Comparison of ENCODE assay signal across 9 mouse cellular contexts in the genomic region with DNA sequence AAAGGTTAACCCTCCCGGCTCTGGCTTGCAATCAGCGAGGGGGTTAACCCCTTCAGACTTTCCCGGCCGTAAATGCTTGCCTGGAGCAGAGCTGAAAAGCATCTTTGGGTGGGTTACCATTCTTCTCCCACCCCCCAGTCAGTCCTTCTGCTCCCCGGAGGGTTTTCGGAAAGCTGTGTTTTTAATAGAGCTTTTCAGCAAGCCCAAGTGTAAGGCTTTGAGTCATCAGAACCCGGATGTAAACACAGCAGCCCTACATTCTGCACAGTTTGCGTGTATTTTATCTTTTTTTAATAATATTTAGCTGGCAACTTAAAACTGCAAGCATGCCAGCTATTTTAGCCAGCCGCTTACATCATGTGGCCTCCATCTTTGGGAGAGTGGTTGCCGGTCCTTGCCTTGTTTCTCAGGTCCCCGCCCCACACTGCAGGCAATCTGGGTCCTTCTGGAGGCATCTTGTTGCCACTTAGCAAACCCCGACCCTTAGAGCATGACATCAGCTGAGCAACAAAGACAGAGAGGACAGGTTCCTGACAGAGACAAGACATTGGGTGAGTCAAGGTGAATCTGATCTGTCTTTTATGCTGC. TPM values are rescaled to one million over a fixed set of nuclear protein-coding genes. Genes with fewer than 3 reads are reported as not detected.
DNase-seq lines count a peak whose midpoint lies in the region; ATAC-seq and TF ChIP-seq lines count a peak whose summit lies in the region.
"Had no signal": no experiment of that assay in that cellular context is flagged by ENCODE, and none has a peak within 500 bp of the region (broad histone marks: within the 10 kb centered on the region; RNA-seq: fewer than 3 reads in every experiment).

No protein-coding gene starts in this region.

- H3K27ac ChIP-seq in forebrain, embryonic 11.5 days (ENCODE audit: low read depth, low read length) = peak overlapping the region; percentile 99
- H3K27ac ChIP-seq in limb, embryonic 11.5 days (replicated peaks; ENCODE audit: low read depth, low read length) = peak overlapping the region; percentile 96
- H3K27ac ChIP-seq in midbrain, postnatal 0 days (ENCODE audit: low read depth, low read length) = peak overlapping the region; percentile 94

- H3K4me3 ChIP-seq in forebrain, embryonic 11.5 days (ENCODE audit: low read depth, low read length) = peak overlapping the region; percentile 21
- H3K4me3 ChIP-seq in limb, embryonic 11.5 days (ENCODE audit: low read depth, low read length) = peak overlapping the region; percentile 9; the same call in 1 of the 2 replicates
- peak overlapping the region; percentile 24 for H3K4me3 ChIP-seq in midbrain, postnatal 0 days (ENCODE audit: low read depth, low read length)

- H3K9me3 ChIP-seq in forebrain, embryonic 11.5 days (ENCODE audit: control insufficient read depth, low read length) = no peaks in the 10 kb centered on the region
- no peaks in the 10 kb centered on the region for H3K9me3 ChIP-seq in limb, embryonic 11.5 days (ENCODE audit: control insufficient read depth, low read length)
- no peaks in the 10 kb centered on the region for H3K9me3 ChIP-seq in midbrain, postnatal 0 days (ENCODE audit: low read length)

- peaks cover 72% of the 10 kb centered on the region for H3K4me1 ChIP-seq in forebrain, embryonic 11.5 days (replicated peaks; ENCODE audit: control insufficient read depth, insufficient read depth, low read length)
- H3K4me1 ChIP-seq in limb, embryonic 11.5 days (ENCODE audit: control insufficient read depth, insufficient read depth, low read length) = peaks cover 73% of the 10 kb centered on the region
- H3K4me1 ChIP-seq in midbrain, postnatal 0 days (ENCODE audit: insufficient read depth, low read length) = peaks cover 60% of the 10 kb centered on the region

- H3K9ac ChIP-seq in forebrain, embryonic 11.5 days (ENCODE audit: low read length) = peak overlapping the region; percentile 67
- peak overlapping the region; percentile 39; the same call in 1 of the 2 replicates for H3K9ac ChIP-seq in limb, embryonic 11.5 days (ENCODE audit: low read length)
- peak overlapping the region; percentile 34; the same call in 1 of the 2 replicates for H3K9ac ChIP-seq in midbrain, postnatal 0 days (replicated peaks; ENCODE audit: low read length, poor library complexity, severe bottlenecking)

- DNase-seq in adrenal gland, postnatal 36 days = peak; percentile 37 to 49
- DNase-seq in adrenal gland, postnatal 4 days (ENCODE audit: low spot score in 2 of 2) = no peak
- peak; percentile 41 to 59 for DNase-seq in spleen, postnatal 10 days (ENCODE audit: low spot score in 2 of 2)
- no peak for DNase-seq in spleen, postnatal 36 days (ENCODE audit: low spot score in 2 of 2)
- DNase-seq in forebrain, embryonic 11.5 days (ENCODE audit: low spot score) = peak; percentile 79
- DNase-seq in limb, embryonic 11.5 days (ENCODE audit: low spot score) = peak; percentile 68
- DNase-seq in midbrain, postnatal 0 days (ENCODE audit: low spot score) = peak; percentile 78
- DNase-seq in spleen, postnatal 14 days (ENCODE audit: low spot score in 2 of 2) = no peak

- peak; percentile 17 for ATAC-seq in forebrain, embryonic 11.5 days (replicated peaks; ENCODE audit: low FRiP score)
- peak; percentile 21; the same call in 1 of the 2 replicates for ATAC-seq in limb, embryonic 11.5 days (ENCODE audit: insufficient number of reproducible peaks, low FRiP score, low TSS enrichment, low read depth)
- ATAC-seq in midbrain, postnatal 0 days (ENCODE audit: low FRiP score) = peak; percentile 27

- H3K36me3 ChIP-seq in forebrain, embryonic 11.5 days (ENCODE audit: control insufficient read depth, insufficient read depth, low read length) = no peaks in the 10 kb centered on the region
- H3K36me3 ChIP-seq in limb, embryonic 11.5 days (ENCODE audit: control insufficient read depth, insufficient read depth, low read length) = no peaks in the 10 kb centered on the region
- no peaks in the 10 kb centered on the region for H3K36me3 ChIP-seq in midbrain, postnatal 0 days (ENCODE audit: insufficient read depth, low read length)

- no peak for TF ChIP-seq CTCF in midbrain, postnatal 0 days (IDR thresholded peaks at IDR 0.05)

- no peaks in the 10 kb centered on the region for H3K27me3 ChIP-seq in forebrain, embryonic 11.5 days (ENCODE audit: control insufficient read depth, insufficient read depth, low read length)
- H3K27me3 ChIP-seq in limb, embryonic 11.5 days (ENCODE audit: control insufficient read depth, insufficient read depth, low read length) = no peaks in the 10 kb centered on the region
- H3K27me3 ChIP-seq in midbrain, postnatal 0 days (ENCODE audit: insufficient read depth, low read length) = no peaks in the 10 kb centered on the region
- H3K27me3 ChIP-seq: Patski had no signal

- peak overlapping the region; percentile 62 for H3K4me2 ChIP-seq in forebrain, embryonic 11.5 days (ENCODE audit: low read depth, low read length, severe bottlenecking)
- peak overlapping the region; percentile 46 for H3K4me2 ChIP-seq in limb, embryonic 11.5 days (ENCODE audit: low read depth, severe bottlenecking)
- H3K4me2 ChIP-seq in midbrain, postnatal 0 days (ENCODE audit: low read depth, low read length, poor library complexity, severe bottlenecking) = peak overlapping the region; percentile 46

- whole genome bisulfite sequencing in forebrain, embryonic 11.5 days = 0% methylated on average over 12 of the region's 12 CpGs
- under 1% methylated on average over 12 of the region's 12 CpGs for WGBS in limb, embryonic 11.5 days
- whole genome bisulfite sequencing in midbrain, postnatal 0 days = under 1% methylated on average over 12 of the region's 12 CpGs

RNA-seq across cellular contexts. Expression of gene Irf2bpl, which starts 10.3 kb away (rescaled TPM):
- total RNA-seq in adrenal gland, postnatal 36 days (2021) = 10 to 100 TPM; 47.3 to 64.5 TPM
- total RNA-seq in adrenal gland, postnatal 4 days (2021) = 10 to 100 TPM; 78.0 to 81.7 TPM
- 40.3 and 42.7 TPM in 2 replicates for polyA plus RNA-seq in forebrain, embryonic 11.5 days (2014; fragmentation: Nextera tagmentation; extraction: Ambion mirVana)
- polyA plus RNA-seq in limb, embryonic 11.5 days (2014; fragmentation: Nextera tagmentation; extraction: Ambion mirVana) = 17.9 and 22.0 TPM in 2 replicates
- 171 and 191 TPM in 2 replicates for total RNA-seq in midbrain, postnatal 0 days (2014; rRNA removed)
- 74.2 and 86.2 TPM in 2 replicates for polyA plus RNA-seq in midbrain, postnatal 0 days (2015; fragmentation: Nextera tagmentation; extraction: Ambion mirVana)

RNA-seq across cellular contexts. Expression of gene Cipc, which starts 51.9 kb away (rescaled TPM):
- total RNA-seq in adrenal gland, postnatal 36 days (2021) = 10 to 100 TPM; 24.4 to 24.7 TPM
- total RNA-seq in adrenal gland, postnatal 4 days (2021) = 10 to 100 TPM; 21.7 to 23.5 TPM
- 46.5 and 48.7 TPM in 2 replicates for polyA plus RNA-seq in forebrain, embryonic 11.5 days (2014; fragmentation: Nextera tagmentation; extraction: Ambion mirVana)
- polyA plus RNA-seq in limb, embryonic 11.5 days (2014; fragmentation: Nextera tagmentation; extraction: Ambion mirVana) = 31.3 and 33.7 TPM in 2 replicates
- 65.7 and 77.5 TPM in 2 replicates for total RNA-seq in midbrain, postnatal 0 days (2014; rRNA removed)
- 34.6 and 37.6 TPM in 2 replicates for polyA plus RNA-seq in midbrain, postnatal 0 days (2015; fragmentation: Nextera tagmentation; extraction: Ambion mirVana)

Comparison
In these comparisons a context has a peak if more than half of its experiments do, and no peak if none do; other contexts are left out.
1. DNase-seq: peak in adrenal gland, postnatal 36 days (2 of 2), spleen, postnatal 10 days (2 of 2), forebrain, embryonic 11.5 days (single experiment), limb, embryonic 11.5 days (single experiment) and midbrain, postnatal 0 days (single experiment); none in adrenal gland, postnatal 4 days (0 of 2), spleen, postnatal 36 days (0 of 2) and spleen, postnatal 14 days (0 of 2).
2. Peak in every context shown above with its lines, with median percentiles within 50 percentile points of each other: ATAC-seq, H3K27ac ChIP-seq, H3K4me2 ChIP-seq, H3K4me3 ChIP-seq and H3K9ac ChIP-seq.